Mouse (Mus musculus): ENCODE measurements around the gene Tmem207. TPM values are rescaled to one million over a fixed set of nuclear protein-coding genes. Genes with fewer than 3 reads are reported as not detected.

Tmem207 gene
- total RNA-seq (2023; ENCODE audit: inconsistent age): not detected in 4 replicates

DNA sequence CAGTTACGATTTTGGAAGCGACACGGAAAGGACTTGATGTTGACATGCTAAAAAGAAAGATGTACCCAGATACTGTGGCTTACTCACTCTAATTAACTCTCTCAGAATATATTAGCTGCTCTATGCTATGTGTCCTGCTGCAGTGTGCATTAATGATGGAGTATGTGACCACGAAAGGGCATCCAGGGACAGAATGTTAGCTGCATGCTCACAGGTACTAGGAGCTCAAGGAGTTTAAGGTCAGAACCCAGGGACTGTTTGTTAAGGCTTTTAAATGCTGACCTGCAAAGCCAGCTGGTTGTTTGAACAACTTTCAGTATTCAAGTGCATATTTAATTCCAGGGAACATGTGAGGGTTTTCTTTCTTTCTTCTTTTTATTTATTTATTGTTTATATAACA, at the start of gene Tmem207:
Gene Tmem207, minus strand, starts transcription at position 101 of the 400 bp plus-strand sequence.

DNA sequence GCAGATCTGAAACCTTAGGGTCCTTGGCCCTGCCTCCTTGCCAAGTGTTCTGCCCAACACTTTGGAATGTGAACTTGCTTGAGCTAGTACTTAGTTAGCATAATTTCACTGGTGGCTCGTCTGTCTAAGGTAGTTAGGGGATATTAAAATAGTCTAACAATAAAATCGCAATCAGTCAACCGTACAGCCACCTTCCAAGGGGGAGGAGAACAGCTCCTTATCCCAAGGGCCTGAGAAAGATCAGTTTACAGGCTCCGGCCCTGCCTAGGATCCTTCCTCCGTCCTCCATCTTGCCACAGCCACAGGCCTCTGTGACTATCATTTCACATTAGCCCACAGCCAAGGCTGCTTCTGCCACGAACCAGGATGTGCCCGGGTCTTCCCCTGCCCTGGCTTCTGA, 63.7 kb downstream of the Tmem207 start, which contains the start of gene Cldn16:
Gene Cldn16, plus strand, starts transcription at position 301 of the 400 bp plus-strand sequence.

Other genes starting within 250 kb of the Tmem207 start
- not detected in 4 replicates for gene Cldn1, start 154.9 kb downstream of the Tmem207 start, total RNA-seq (2023; ENCODE audit: inconsistent age)
- gene Cldn16, start 63.6 kb downstream of the Tmem207 start, total RNA-seq (2023; ENCODE audit: inconsistent age): not detected in 4 replicates
- gene Il1rap, start 54.9 kb upstream of the Tmem207 start, total RNA-seq (2023; ENCODE audit: inconsistent age): 9.1 to 11.7 TPM (median 9.4 TPM) in 4 replicates

Data from B cell, adult (primary cell).